Mouse (Mus musculus): ENCODE measurements around the gene Phlda3.

The Phlda3 gene

DNA sequence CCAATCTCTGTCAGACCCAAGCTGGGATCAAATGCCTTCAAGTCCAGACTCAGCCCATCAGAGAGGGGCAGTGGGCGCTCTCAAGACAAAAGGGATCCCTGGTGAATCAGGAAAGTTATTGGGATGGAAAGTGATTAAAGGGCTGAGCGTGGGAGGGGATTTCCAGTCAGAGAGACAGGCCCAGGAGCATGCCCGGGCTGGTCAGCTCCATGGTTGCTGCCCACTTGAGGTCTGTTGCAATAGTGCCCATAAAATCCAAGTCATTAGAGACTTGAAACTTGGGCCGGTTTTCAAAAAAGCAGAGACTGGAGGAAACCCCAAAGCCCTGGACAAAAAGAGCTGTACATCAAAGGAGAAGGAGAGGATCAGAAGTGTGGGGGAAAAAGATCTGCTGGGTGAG, 6.2 kb upstream of the Phlda3 start:
- peak; percentile 95 for DNase-seq (ENCODE audit: inconsistent ontology term)

DNA sequence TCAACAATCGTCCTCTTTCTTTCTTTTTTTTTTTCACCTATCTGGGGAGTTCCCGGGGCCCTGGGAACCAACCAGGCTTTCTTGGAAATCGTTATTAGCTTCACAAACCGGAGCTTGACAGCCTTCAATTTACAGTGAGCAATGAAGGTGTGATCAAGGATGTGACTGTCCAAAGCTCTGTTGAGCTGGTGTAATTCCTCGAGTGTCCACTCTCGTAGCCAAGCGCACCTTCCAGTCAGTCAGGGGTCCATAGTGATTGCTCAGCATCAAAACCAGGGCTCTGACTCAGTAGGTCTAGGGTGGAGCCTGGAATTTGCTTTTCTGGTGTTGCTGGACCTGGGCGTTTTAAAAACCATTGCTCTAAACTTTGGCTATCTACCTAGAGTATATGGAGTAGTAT, 5.7 kb upstream of the Phlda3 start:
- peak; percentile 60 for DNase-seq (ENCODE audit: inconsistent ontology term)

DNA sequence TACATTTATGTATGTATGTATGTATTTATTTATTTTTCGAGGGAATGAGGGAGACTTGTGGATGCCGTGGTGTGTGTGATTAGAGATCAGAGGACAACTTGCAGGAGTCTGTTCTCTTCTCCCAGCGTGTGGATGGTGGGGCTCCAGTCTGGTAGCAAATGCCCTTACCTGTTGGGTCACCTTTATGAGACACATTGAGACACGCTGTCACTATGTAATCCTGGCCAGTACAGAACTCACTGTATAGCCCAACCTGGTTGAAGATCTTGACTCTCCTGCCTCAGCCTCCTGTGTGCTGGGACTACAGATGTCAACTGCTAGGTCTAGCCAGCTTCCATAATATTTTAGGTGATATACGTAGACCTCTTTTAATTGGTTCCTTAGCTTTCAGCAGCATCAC, 4.2 kb upstream of the Phlda3 start:
- no peak for DNase-seq (ENCODE audit: inconsistent ontology term)

DNA sequence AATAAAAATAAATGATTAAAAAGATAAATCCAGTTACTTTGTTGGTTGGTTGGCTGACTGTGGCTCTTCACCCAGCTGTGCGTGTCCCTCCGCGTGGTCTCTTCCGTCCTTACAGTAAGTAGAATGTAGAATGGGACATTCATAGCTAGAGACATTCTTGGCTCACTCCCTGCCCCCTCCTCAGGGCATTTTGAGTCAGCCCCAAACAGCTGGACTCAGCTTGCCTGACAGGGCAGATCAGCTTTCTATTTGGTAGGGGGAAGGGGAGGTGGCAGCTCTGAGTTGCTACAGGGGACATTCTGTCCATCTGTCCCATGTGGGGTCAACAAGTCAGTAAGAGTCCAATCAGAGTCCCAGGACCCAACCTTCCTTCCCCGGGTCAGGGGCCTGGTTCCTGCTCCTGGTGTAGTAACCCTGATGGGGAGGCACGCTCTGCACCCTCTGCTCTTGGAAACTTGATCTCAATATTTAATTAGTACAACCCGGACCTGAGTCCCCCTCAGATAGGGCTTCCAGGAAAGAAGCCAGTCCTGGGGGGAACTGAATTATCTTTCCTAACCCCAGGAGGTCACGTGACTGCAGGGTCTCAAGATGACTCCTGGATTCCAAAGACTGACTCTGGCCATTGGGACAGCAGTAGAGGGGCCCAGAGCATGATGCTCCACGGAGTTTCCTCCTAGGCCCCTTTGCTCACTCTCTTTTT, 2.3 kb upstream of the Phlda3 start:
- DNase-seq (ENCODE audit: inconsistent ontology term), result no peak

DNA sequence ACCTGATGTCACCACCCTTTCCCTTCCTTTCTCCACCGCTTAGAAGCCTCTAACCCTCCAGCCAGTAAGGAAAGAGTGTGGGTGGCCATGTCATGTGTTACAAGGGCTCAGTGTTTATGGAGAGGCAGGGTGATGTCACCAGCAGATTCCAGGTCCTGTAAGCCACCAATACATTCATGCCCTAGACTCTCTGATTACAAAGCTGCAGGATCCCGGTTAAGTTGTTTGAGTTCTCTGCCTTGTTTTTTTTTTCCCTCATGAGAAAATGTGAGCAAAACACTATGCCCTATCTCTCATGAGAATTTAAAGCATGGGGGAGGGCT, 1.8 kb upstream of the Phlda3 start:
- peak; percentile 53 for DNase-seq (ENCODE audit: inconsistent ontology term)

DNA sequence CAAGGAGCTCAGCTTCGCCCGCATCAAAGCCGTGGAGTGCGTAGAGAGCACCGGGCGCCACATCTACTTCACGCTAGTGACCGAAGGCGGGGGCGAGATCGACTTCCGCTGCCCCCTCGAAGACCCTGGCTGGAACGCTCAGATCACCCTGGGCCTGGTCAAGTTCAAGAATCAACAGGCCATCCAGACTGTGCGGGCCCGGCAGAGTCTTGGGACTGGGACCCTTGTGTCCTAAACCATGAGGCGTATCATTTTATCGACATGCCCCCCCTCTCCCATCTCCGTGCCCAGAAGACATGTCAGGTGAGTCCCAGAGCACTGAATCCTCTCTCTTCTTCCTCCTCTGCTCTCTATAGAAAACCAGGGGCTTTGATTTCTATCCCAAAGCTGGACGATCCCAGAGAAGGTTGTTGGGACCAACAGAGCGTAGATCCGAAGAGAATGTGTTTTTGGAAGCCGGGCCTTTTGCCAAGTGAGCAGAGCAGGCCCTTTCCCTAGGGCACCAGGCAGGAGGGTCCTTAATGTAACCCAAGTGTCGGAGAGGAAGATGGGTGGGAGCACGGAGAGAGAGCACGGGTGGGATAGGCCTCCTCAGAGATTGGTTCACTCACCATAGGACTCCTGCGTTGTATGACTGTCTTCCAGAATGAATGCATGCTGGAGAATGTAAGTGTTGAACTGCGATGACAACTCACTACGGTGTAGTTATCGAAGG, 830 bp downstream of the Phlda3 start:
- no peak for DNase-seq (ENCODE audit: inconsistent ontology term)

DNA sequence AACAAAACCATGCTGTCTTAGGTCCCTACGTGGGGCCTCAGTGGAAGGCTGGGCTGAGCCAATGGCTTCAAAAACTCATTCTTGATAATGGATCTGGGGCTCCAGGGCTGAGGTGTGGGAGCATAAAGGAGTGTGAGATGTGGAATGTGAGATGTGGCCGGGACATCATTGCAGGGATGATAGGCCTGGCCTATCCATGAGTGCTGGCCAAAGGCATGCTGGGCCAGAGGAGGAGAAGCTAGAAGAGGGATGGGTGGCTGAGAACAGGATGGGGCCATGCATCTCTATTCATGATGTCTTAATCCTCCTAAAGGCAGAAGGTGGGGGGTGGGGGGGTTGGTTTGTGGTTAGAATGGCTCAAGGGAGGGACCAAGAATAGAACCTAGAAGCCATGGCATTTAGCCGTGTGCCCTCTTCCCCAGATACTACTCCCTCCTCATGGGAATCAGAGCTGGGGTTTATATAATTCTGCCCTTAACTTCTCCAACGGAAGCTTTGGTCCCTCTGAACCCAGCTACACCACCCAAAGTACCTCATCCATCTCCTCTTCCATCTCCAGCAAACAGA, 1.5 kb downstream of the Phlda3 start:
- DNase-seq (ENCODE audit: inconsistent ontology term), result no peak

DNA sequence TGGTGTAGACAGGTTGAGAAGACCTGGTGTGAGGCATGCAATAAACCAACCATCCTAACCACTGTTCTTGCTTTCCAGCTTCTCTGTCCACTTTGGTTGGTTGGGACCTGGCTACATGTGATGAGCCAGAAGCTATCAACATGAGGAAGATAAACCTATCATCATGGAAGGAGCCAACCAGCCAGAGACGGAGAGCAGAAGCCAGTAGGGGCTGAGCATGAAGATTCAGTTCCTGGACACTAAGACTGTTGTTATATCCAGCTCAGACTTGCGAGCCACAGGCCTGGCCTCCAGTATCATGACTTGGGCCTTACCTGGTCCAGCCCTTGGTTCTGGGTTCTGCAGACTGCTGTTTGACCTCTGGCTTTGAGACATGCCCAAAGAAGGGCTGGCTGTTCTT, 2.5 kb downstream of the Phlda3 start:
- no peak for DNase-seq (ENCODE audit: inconsistent ontology term)

DNA sequence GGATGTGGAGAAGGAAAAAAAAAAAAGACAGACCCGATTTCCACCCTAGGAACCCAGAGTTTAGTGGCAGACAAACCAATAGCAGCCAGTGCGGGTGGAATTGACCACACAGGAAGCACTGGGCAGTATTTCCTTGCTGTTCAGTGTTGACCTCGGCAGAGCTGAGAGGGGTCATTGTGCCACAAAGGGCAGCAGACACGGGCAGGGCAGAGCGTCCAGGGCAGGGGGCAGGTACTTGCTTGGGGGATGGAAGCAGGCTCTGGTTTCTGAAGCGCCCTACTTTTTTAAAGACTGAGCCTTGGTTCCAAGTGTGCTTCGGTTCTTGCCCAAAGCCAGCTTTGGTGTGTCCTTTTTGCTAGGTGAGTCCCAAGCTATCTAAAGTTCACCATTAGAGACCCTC, 4.3 kb downstream of the Phlda3 start:
- no peak for DNase-seq (ENCODE audit: inconsistent ontology term)

DNA sequence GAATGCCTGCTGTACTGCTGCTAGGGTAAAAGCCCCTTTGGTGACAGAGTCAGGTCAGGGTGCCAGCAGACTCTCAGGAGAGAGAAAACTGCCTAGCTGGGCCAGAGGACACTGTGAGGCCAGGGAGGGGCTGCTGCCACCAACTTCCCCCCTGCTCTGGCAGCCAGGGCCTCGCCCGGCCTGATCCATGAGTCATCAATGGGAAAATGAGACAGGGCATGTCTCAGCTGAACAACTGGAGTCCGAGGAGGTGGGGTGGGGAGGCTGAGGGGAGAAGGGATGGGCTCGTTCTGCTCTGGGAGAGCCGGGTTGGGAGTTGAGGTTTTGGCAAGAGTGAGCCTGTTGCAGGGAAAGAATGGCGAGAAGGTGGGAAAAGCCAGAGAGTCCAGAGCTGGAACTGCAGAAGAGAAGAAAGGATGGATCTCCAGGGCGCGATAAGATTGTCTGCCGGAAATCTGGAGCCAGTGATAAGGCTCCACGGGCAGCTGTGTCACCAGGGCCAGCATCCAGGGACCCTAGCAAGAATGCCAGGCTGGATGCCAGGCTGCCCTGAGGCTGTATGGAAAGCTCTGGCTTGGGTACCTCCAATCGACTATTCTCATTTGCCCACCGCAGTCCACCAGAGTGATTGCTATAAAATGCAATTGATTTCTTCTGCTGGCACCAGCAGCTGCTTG, 5.1 kb downstream of the Phlda3 start:
- DNase-seq (ENCODE audit: inconsistent ontology term), result peak; percentile 97

DNA sequence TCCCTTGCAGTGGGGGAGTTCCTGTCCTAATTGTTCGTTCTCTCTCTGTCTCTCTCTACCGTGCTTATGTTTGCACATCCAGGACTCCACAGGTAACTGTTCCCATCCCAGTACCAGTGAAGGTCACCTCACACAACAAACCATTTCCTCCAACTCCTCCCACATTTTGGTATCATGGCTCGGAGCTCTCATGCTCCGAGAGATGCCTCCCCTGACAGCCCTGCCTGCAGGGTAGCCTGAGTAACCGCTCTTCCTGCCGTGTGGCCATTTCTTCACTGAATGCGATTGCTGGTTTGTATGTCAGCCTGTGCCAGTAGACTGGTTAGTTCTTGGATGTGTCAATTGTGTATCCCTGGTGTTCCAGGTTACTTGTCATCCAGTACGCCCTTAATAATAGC, 5.7 kb downstream of the Phlda3 start:
- no peak for DNase-seq (ENCODE audit: inconsistent ontology term)

DNA sequence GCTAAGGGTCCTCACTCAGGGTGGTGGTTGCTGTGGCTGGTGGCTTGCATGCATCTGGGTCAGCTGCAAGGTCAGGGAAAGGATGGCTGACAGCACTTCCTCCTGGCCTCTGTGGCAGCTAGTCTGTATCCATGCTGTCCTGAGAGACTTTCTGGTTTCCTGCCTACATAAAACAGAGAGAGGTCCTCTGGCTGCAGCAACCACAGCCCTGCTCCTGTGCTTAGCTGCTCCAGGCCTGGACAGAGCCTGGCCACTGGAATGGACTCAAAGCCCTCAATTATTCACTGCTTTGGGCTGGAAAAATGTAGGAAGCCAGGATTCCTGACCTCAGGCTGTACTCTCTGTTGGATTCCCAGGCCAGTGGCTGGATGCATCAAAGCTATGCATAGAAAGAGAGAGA, 10.7 kb downstream of the Phlda3 start:
- DNase-seq (ENCODE audit: inconsistent ontology term), result peak; percentile 78

DNA sequence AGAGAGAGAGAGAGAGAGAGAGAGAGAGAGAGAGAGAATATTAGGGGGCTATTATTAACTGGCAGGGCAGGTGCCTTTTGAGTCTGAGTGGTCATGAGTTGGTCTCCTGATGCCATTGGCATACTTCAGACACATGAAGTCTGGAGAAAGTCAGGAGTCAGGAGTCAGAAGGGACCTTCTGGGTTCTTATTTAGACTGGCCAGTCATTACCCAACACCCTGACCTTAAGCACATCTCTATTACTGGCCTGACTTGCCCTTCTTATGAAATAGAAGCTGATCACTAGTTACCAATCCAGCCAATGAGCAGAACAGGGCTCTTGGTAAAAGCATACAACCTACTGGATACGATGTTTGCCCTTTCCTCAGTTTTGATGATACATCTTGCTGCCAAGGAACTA, 11.1 kb downstream of the Phlda3 start:
- DNase-seq (ENCODE audit: inconsistent ontology term), result no peak

DNA sequence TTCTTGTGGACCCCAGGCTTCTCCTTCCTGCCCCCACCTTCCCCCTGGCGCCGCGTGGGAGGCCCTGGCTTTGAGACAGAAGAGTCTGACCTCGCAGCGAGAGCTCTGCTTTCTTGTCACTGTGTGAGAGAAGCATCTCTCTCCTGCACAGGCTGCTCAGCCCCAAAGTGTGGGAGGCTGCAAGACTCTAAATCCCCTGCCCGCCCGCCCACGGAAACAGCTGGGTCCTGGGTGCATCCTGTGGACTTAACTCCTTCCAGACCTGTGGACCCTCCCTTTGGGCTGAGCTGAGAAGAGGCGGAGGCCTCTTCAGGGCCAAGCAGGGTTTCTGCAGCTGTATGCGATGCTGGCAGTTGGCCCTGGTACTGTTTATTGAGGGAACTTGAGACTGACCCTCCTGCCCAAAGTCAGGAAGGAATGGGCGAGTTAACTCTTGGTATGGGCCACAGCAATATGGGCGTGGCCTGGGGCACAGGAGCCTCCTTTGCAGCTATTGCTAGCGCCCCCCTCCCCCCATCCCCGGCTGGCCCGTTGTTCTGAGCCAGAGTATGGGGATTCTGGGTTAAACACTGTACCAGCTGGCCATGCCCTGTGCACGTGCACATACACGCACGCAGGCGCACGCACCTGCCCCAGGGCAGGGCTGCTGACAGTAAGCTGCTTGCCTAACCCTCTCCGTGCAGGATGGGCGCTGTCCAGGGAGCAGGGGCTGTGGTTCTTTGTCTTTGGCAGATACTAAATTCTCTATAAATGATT, 13.0 kb downstream of the Phlda3 start, which contains the start of gene Tnni1:
Gene Tnni1 (plus strand): TSS at position 655 of the 756 bp plus-strand sequence.
- DNase-seq (ENCODE audit: inconsistent ontology term), result peak; percentile 69

DNA sequence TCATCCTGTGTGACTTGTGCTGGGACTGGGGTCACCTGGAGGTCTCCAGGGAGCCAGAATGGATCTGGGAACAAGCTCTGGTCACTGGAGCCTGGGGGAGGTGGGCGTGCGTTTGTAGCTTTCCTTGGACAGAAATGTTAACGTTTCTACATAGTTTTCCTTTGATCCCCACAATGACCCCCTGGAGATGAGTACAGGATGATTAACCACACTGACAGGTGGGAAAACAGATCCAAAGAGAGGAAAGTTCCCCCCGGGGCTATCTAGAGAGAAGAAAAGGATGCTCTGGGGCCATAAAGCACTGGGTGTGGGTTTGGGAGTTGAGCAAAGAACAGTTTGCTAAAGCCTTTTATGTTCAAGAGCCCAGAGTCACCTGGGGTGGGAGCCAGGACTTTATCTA, 14.7 kb downstream of the Phlda3 start:
- no peak for DNase-seq (ENCODE audit: inconsistent ontology term)

DNA sequence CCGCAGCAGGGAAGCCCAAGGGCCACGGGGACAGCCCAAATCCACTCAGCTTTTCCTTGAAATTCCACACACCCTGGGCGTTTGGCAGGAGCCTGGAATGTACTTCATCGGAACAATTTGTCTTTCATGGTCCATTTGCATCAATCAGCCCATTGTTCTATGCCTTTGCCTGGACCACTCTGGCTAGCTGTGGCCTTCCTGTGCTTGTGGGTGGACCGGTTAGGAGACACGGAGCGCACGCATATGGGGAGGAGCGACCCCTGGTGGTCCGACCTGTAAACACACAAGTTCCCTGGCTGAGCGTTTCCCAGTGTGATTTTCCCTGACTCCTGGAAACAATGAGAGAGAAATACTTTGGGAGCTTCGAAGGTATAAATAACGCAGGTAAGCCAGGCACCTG, 15.3 kb downstream of the Phlda3 start:
- DNase-seq (ENCODE audit: inconsistent ontology term), result peak; percentile 95

DNA sequence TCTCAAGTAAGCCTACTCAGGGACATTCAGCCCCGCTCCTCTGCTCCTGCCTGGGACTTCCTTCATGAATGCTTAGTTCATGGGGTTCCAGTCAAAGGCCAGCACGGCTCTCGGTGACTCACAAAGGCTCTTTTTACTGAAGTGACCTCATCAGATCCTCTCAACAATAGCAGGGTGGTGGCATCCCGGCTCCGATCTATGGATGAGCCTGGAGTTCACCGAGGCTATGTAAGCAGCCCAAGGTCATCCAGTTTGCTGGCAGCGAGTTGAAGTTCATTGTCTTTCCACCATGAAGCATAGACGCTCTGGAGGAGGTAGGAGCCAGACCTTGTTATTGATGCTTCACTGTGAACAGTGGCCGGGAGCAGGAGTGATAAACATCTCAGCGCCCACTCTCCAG, 16.9 kb downstream of the Phlda3 start:
- DNase-seq (ENCODE audit: inconsistent ontology term), result peak; percentile 79

DNA sequence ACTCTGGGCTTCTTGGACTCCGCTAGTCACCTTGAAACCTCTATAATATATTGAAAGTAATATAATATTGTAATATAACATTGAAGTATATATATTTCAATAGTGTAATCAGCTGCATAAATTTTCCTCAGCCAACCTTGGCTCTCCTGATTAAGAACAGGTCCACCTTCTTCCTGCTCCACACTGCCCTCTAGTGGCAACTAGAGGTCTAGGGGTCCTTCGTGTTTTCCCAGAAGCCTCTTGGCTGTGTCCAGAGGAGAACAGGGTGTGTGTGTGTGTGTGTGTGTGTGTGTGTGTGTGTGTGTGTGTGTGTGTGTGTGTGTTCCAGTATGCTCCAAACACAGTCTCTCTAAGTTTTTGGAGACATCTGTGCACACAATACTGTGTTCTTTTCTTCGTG, 21.9 kb downstream of the Phlda3 start:
- DNase-seq (ENCODE audit: inconsistent ontology term), result no peak

DNA sequence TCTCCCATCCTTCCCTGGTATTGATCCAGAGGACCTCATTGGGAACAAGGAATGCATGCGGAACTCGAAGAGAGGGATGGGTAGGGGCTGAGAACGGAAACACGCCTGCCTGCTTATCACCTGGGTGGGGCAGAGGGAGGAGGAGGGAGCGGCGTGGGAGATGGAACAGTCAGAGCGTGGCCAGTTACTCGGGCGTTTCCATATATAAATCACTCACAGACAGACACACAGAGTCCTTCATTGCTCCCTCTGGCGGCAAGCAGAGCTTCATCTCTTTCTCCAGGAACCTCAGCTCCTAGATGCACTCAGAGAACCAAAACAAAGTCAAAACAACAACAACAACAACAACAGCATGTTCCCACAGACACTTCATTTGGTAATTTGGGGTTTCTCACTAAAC, 22.8 kb downstream of the Phlda3 start:
- DNase-seq (ENCODE audit: inconsistent ontology term), result no peak

DNA sequence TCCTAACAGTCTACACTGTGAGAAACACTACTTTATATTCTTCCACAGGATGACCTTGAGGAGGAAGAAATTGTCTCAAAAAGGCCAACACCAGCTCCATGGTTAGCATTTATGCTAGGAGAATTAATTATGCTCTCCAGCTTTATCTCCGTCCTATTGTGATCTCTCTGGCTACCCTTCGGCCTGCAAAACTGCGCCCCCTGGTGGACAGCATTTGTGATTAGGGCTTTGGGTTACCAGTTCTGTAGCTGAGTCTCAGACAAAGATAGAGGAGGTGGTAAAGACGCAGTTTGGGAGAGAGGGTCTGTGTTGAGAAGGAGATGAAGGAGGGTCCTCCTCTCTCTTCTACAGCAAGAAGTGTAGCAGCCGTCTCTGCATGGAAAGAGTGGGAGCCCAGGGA, 23.9 kb downstream of the Phlda3 start:
- DNase-seq (ENCODE audit: inconsistent ontology term), result peak; percentile 74

DNA sequence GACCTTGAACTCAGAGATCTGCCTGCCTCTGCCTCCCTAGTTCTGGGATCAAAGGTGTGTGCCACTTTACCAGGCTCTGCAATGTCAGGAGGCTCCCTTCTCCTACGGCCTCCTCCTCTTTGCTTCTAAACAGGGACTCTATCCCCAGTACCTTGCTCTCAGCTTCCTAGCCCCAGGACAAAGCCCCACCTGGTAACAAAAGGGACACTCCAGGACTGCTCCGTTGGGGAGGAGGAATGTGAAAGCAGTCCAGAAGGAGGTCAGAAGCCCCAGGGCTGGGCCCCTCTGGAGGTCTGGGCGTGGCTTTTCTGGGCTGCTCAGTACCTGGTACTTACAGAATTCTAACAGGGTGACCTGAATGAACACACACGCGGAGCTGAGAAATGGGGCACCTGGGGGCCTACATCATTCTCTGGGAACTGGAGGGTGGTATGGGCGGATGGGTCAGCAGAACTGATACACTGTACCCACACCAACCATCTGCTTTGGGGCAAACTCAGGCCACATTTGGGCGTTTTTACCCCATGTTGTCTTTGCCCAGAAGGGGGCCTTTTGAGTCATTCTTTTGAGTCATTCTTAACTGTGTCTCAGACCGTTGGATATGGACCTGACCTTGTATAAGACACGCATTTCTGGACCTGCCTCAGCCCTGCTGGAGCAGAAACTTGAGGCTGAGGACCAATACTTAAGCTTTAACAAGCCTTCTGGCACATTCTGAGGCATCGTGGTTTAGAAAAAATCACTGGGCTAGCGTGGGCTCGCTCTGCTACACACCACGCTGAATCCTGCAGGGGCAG, 26.4 kb downstream of the Phlda3 start:
- no peak for DNase-seq (ENCODE audit: inconsistent ontology term)
